Comparison of ENCODE assay signal across 22 mouse cellular contexts in the genomic region with DNA sequence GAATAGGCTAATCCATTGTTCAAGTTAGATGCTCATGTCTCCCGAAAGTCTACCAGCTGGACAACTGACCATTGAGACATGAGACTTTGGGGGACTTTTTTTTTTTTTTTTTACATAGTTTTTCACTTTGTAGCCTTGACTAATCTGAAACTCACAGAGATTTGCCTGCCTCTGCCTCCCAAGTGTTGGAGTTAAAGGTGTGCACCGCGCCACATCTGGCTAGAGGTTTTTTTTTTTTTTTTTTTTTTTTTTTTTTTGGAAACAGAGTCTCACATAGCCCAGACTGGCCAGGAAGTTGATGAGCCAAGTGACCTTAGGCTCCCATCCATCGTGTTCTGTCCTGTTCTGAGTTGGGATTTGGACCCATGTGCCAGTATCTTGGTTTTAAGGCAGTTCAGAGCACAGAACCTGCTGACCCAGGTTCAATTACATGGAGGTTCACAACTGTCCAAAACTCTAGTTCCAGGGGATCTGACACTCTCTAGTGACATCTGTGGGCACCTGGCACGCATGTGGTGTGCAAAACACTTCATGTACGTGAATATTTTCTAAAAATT. TPM values are rescaled to one million over a fixed set of nuclear protein-coding genes. Genes with fewer than 3 reads are reported as not detected.
A peak's percentile ranks its signal among the peaks of the same experiment; 100 is the strongest.
DNase-seq lines count a peak whose midpoint lies in the region; ATAC-seq and TF ChIP-seq lines count a peak whose summit lies in the region.
"Had no signal": no experiment of that assay in that cellular context is flagged by ENCODE, and none has a peak within 500 bp of the region (broad histone marks: within the 10 kb centered on the region; RNA-seq: fewer than 3 reads in every experiment).

No protein-coding gene starts in this region.

- DNase-seq in liver, adult 2 months (ENCODE audit: extremely low read depth, low read depth, low spot score): peak; percentile 92
- DNase-seq in liver, postnatal 0 days: no peak
- DNase-seq in CH12.LX (ENCODE audit: extremely low read depth): no peak
- no peak for DNase-seq in MEL (ENCODE audit: low read depth, low spot score)
- no peak for DNase-seq in left cerebral cortex, postnatal 36 days (ENCODE audit: low spot score in 2 of 2)
- DNase-seq: adrenal gland, adult 2 months; adrenal gland, postnatal 10 days; adrenal gland, postnatal 25 days; cerebellum, adult 11 months; cerebellum, adult 18-20 months; cerebellum, adult 8-10 months; cerebellum, adult 9-11 months; cerebellum, postnatal 14 days; cerebellum, postnatal 36 days; embryo, embryonic 11 days had no signal

- no peak for TF ChIP-seq CTCF in liver, adult 2 months (IDR thresholded peaks at IDR 0.05; ENCODE audit: low read depth, low read length)
- no peak for TF ChIP-seq CTCF in liver, postnatal 0 days (IDR thresholded peaks at IDR 0.05; ENCODE audit: low read depth)
- TF ChIP-seq CTCF in CH12.LX (conservative IDR thresholded peaks at IDR 0.05 in 1 of 2, IDR thresholded peaks at IDR 0.05 in 1 of 2; ENCODE audit: low read depth in 2 of 2, low read length in 2 of 2) (no peak), MEL (IDR thresholded peaks at IDR 0.05 in 2 of 3, conservative IDR thresholded peaks at IDR 0.05 in 1 of 3; ENCODE audit: control insufficient read depth in 1 of 3, insufficient read depth in 1 of 3, low read depth in 2 of 3, low read length in 3 of 3, poor library complexity in 1 of 3, severe bottlenecking in 1 of 3) (no peak)

- peaks cover 9% of the 10 kb centered on the region for H3K9me3 ChIP-seq in liver, postnatal 0 days (ENCODE audit: low read length)
- H3K9me3 ChIP-seq in CH12.LX (replicated peaks; ENCODE audit: low read length) (peaks cover 38% of the 10 kb centered on the region), MEL (replicated peaks; ENCODE audit: insufficient read depth, low read length) (no peaks in the 10 kb centered on the region)

- H3K4me3 ChIP-seq in liver, adult 2 months (ENCODE audit: insufficient read depth, low read depth, low read length): no peak overlapping the region
- H3K4me3 ChIP-seq in liver, postnatal 0 days (ENCODE audit: low read depth, low read length): no peak overlapping the region
- H3K4me3 ChIP-seq in CH12.LX (replicated peaks in 1 of 3; ENCODE audit: low read depth in 2 of 3, low read length in 2 of 3, poor library complexity in 1 of 3) (no peak overlapping the region), MEL (ENCODE audit: control insufficient read depth in 1 of 2, insufficient read depth in 1 of 2, low read depth in 2 of 2, low read length in 2 of 2) (no peak overlapping the region)
- H3K4me3 ChIP-seq: embryonic facial prominence, embryonic 13.5 days; embryonic facial prominence, embryonic 15.5 days; erythroblast, embryonic 14.5 days; forebrain, embryonic 10.5 days; forebrain, embryonic 12.5 days had no signal

- intact Hi-C loops in left cerebral cortex, postnatal 36 days (cut with DNase I): no loop called here

- no peak for TF ChIP-seq POLR2A in liver, adult 2 months (IDR thresholded peaks at IDR 0.05; ENCODE audit: extremely low read depth, insufficient read depth, low read length)
- TF ChIP-seq POLR2A in CH12.LX (IDR thresholded peaks at IDR 0.05; ENCODE audit: low read depth, low read length) (no peak), MEL (IDR thresholded peaks at IDR 0.05; ENCODE audit: control insufficient read depth in 1 of 2, insufficient read depth in 1 of 2, low read depth in 1 of 2, low read length in 2 of 2, poor library complexity in 1 of 2) (no peak)

- H3K9ac ChIP-seq in liver, adult 2 months (ENCODE audit: low read depth, low read length): no peak overlapping the region
- H3K9ac ChIP-seq in liver, postnatal 0 days (replicated peaks): no peak overlapping the region
- no peak overlapping the region for H3K9ac ChIP-seq in CH12.LX (ENCODE audit: insufficient read depth, low read depth)
- H3K9ac ChIP-seq in MEL (ENCODE audit: control insufficient read depth, low read depth, low read length, poor library complexity, severe bottlenecking): no peak overlapping the region
- H3K9ac ChIP-seq: embryonic facial prominence, embryonic 13.5 days; embryonic facial prominence, embryonic 15.5 days; forebrain, embryonic 12.5 days had no signal

- 58% methylated on average over 6 of the region's 6 CpGs for WGBS in liver, adult 2 months
- 79% methylated on average over 6 of the region's 6 CpGs for WGBS in liver, postnatal 0 days (ENCODE audit: insufficient replicate concordance)

- in situ Hi-C loops in CH12.LX (cut with MboI; ENCODE audit: low pct_ligation_motif_present, low pct_unique_long_range_greater_than_20kb, low sequenced_read_pairs): no loop called here

- no peak overlapping the region for H3K27ac ChIP-seq in liver, adult 2 months (replicated peaks; ENCODE audit: insufficient read depth, low read depth, low read length)
- H3K27ac ChIP-seq in liver, postnatal 0 days (ENCODE audit: low read depth): no peak overlapping the region
- no peak overlapping the region for H3K27ac ChIP-seq in CH12.LX (ENCODE audit: insufficient read depth, low read depth)
- no peak overlapping the region for H3K27ac ChIP-seq in MEL (ENCODE audit: control insufficient read depth, low read depth, low read length)
- H3K27ac ChIP-seq: embryonic facial prominence, embryonic 13.5 days; embryonic facial prominence, embryonic 15.5 days; forebrain, embryonic 10.5 days; forebrain, embryonic 12.5 days had no signal

- dilution Hi-C loops in CH12.LX (cut with MboI; ENCODE audit: extremely low pct_ligation_motif_present, extremely low pct_unique_long_range_greater_than_20kb, low sequenced_read_pairs): no loop called here

- H3K79me2 ChIP-seq in liver, adult 2 months (ENCODE audit: control insufficient read depth, insufficient read depth, low read length): no peaks in the 10 kb centered on the region
- H3K79me2 ChIP-seq in CH12.LX (replicated peaks; ENCODE audit: control insufficient read depth, extremely low read depth, insufficient read depth, poor library complexity, severe bottlenecking) (no peaks in the 10 kb centered on the region), MEL (ENCODE audit: control insufficient read depth, insufficient read depth, low read length, poor library complexity) (no peaks in the 10 kb centered on the region)

- H3K4me2 ChIP-seq in liver, postnatal 0 days (ENCODE audit: low read depth, low read length): no peak overlapping the region
- H3K4me2 ChIP-seq in CH12.LX (ENCODE audit: insufficient read depth, low read depth, poor library complexity, severe bottlenecking): no peak overlapping the region
- H3K4me2 ChIP-seq: embryonic facial prominence, embryonic 13.5 days; embryonic facial prominence, embryonic 15.5 days; forebrain, embryonic 12.5 days had no signal

- no peak for TF ChIP-seq EP300 in liver, postnatal 0 days (IDR thresholded peaks at IDR 0.05; ENCODE audit: low read depth)
- TF ChIP-seq EP300 in CH12.LX (IDR thresholded peaks at IDR 0.05; ENCODE audit: low read length) (no peak), MEL (IDR thresholded peaks at IDR 0.05; ENCODE audit: low read depth in 1 of 2, low read length in 2 of 2) (no peak)

- no peaks in the 10 kb centered on the region for H3K4me1 ChIP-seq in liver, adult 2 months (ENCODE audit: control insufficient read depth, insufficient read depth, low read length)
- H3K4me1 ChIP-seq in liver, postnatal 0 days (ENCODE audit: insufficient read depth): peaks cover 5% of the 10 kb centered on the region
- H3K4me1 ChIP-seq in CH12.LX (ENCODE audit: control insufficient read depth in 1 of 2, insufficient read depth in 2 of 2) (peaks cover 0 to 9% of the 10 kb centered on the region in 2 experiments; a peak in 2 of 4 replicates), MEL (ENCODE audit: control insufficient read depth in 1 of 2, insufficient read depth in 2 of 2, low read length in 2 of 2) (peaks cover under 1 to 4% of the 10 kb centered on the region in 2 experiments)
- H3K4me1 ChIP-seq: forebrain, embryonic 12.5 days had no signal

- TF ChIP-seq RAD21 in CH12.LX (IDR thresholded peaks at IDR 0.05; ENCODE audit: low read depth, low read length) (no peak), MEL (IDR thresholded peaks at IDR 0.05; ENCODE audit: low read depth, low read length) (no peak)

- H3K36me3 ChIP-seq in liver, adult 2 months (ENCODE audit: control insufficient read depth, insufficient read depth, low read length): peaks cover 24% of the 10 kb centered on the region
- H3K36me3 ChIP-seq in liver, postnatal 0 days (replicated peaks; ENCODE audit: insufficient read depth, low read length): peaks cover 23% of the 10 kb centered on the region
- H3K36me3 ChIP-seq in CH12.LX (replicated peaks in 1 of 2; ENCODE audit: control insufficient read depth in 1 of 2, insufficient read depth in 1 of 2, low read length in 1 of 2) (peaks cover 21 to 36% of the 10 kb centered on the region in 2 experiments), MEL (ENCODE audit: control insufficient read depth in 1 of 2, insufficient read depth in 2 of 2, low read length in 2 of 2) (no peaks in the 10 kb centered on the region)

- no peaks in the 10 kb centered on the region for H3K27me3 ChIP-seq in liver, adult 2 months (ENCODE audit: control insufficient read depth, insufficient read depth, low read length)
- H3K27me3 ChIP-seq in liver, postnatal 0 days (ENCODE audit: insufficient read depth, low read length): no peaks in the 10 kb centered on the region
- H3K27me3 ChIP-seq in CH12.LX (replicated peaks) (no peaks in the 10 kb centered on the region), MEL (ENCODE audit: control insufficient read depth in 1 of 2, insufficient read depth in 2 of 2, low read length in 2 of 2) (no peaks in the 10 kb centered on the region)
- H3K27me3 ChIP-seq: embryonic facial prominence, embryonic 13.5 days; embryonic facial prominence, embryonic 15.5 days had no signal

- no peak for ATAC-seq in liver, postnatal 0 days
- ATAC-seq: forebrain, embryonic 14.5 days; forebrain, embryonic 16.5 days had no signal

RNA-seq across cellular contexts. Expression of gene Gusb, which starts 5.3 kb away (rescaled TPM):
- total RNA-seq in liver, adult 2 months (2014; rRNA removed): 13.6 and 21.1 TPM in 2 replicates
- 17.6 and 18.6 TPM in 2 replicates for polyA plus RNA-seq in liver, adult 2 months (2012; rRNA removed)
- polyA plus RNA-seq in liver, postnatal 0 days (2015; fragmentation: Nextera tagmentation; extraction: Ambion mirVana): 26.3 and 29.3 TPM in 2 replicates
- total RNA-seq in CH12.LX (2012; rRNA removed): 180 and 187 TPM in 2 replicates
- 72.4 and 73.4 TPM in 2 replicates for total RNA-seq in CH12.LX (2014; rRNA removed)
- polyA plus RNA-seq in CH12.LX (2012; ENCODE audit: insufficient read length, low read depth): 200 and 210 TPM in 2 replicates
- 37.8 and 44.4 TPM in 2 replicates for total RNA-seq in MEL (2012; rRNA removed)
- 100 to 1,000 TPM in 1 of 2 experiments, 10 to 100 TPM in 1; 54.2 to 107 TPM for polyA plus RNA-seq in MEL (2012; ENCODE audit: insufficient read depth in 1 of 2, insufficient read length in 2 of 2, low read depth in 1 of 2, low replicate concordance in 2 of 2, missing spikeins in 1 of 2)
- 10 to 100 TPM; 10.5 to 11.8 TPM for total RNA-seq in left cerebral cortex, postnatal 36 days (2021)

RNA-seq across cellular contexts. Expression of gene Asl, which starts 20.9 kb away (rescaled TPM):
- 683 and 898 TPM in 2 replicates for total RNA-seq in liver, adult 2 months (2014; rRNA removed)
- polyA plus RNA-seq in liver, adult 2 months (2012; rRNA removed): 622 and 696 TPM in 2 replicates
- 291 and 304 TPM in 2 replicates for polyA plus RNA-seq in liver, postnatal 0 days (2015; fragmentation: Nextera tagmentation; extraction: Ambion mirVana)
- total RNA-seq in CH12.LX (2012; rRNA removed) (54.4 and 70.4 TPM in 2 replicates), CH12.LX (2014; rRNA removed) (44.8 and 45.3 TPM in 2 replicates), MEL (2012; rRNA removed) (15.8 and 17.3 TPM in 2 replicates)
- polyA plus RNA-seq in CH12.LX (2012; ENCODE audit: insufficient read length, low read depth) (60.1 and 61.0 TPM in 2 replicates), MEL (2012; ENCODE audit: insufficient read depth in 1 of 2, insufficient read length in 2 of 2, low read depth in 1 of 2, low replicate concordance in 2 of 2, missing spikeins in 1 of 2) (10 to 100 TPM in 1 of 2 experiments, not detected in 1; 26.7 TPM)
- 10 to 100 TPM; 17.7 to 19.9 TPM for total RNA-seq in left cerebral cortex, postnatal 36 days (2021)

RNA-seq across cellular contexts. Expression of gene Crcp, which starts 21.0 kb away (rescaled TPM):
- 27.8 and 33.6 TPM in 2 replicates for total RNA-seq in liver, adult 2 months (2014; rRNA removed)
- polyA plus RNA-seq in liver, adult 2 months (2012; rRNA removed): 11.8 and 14.7 TPM in 2 replicates
- polyA plus RNA-seq in liver, postnatal 0 days (2015; fragmentation: Nextera tagmentation; extraction: Ambion mirVana): 19.3 and 20.8 TPM in 2 replicates
- total RNA-seq in CH12.LX (2012; rRNA removed): 42.3 and 50.2 TPM in 2 replicates
- total RNA-seq in CH12.LX (2014; rRNA removed): 57.1 and 58.3 TPM in 2 replicates
- 63.2 and 73.6 TPM in 2 replicates for polyA plus RNA-seq in CH12.LX (2012; ENCODE audit: insufficient read length, low read depth)
- 60.9 and 69.6 TPM in 2 replicates for total RNA-seq in MEL (2012; rRNA removed)
- polyA plus RNA-seq in MEL (2012; ENCODE audit: insufficient read depth in 1 of 2, insufficient read length in 2 of 2, low read depth in 1 of 2, low replicate concordance in 2 of 2, missing spikeins in 1 of 2): 10 to 100 TPM in 1 of 2 experiments, not detected in 1; 56.2 TPM
- 10 to 100 TPM; 33.9 to 36.6 TPM for total RNA-seq in left cerebral cortex, postnatal 36 days (2021)
